Mouse (Mus musculus) inflammation-experienced regulatory T-cells (primary cell): ENCODE results near the gene Scg5. TPM values are rescaled to one million over a fixed set of nuclear protein-coding genes. Genes with fewer than 3 reads are reported as not detected.

Experiments
- polyA plus RNA-seq, 2 experiments: library from polyadenylated mRNA; unstranded; fragments of 100-300 nt; shearing (Covaris generic); gene quantifications; one replicate each; pipeline ENCODE4 v1.2.1; 2017

The Scg5 gene
- polyA plus RNA-seq, result 1 to 10 TPM; 6.3 to 9.3 TPM

DNA sequence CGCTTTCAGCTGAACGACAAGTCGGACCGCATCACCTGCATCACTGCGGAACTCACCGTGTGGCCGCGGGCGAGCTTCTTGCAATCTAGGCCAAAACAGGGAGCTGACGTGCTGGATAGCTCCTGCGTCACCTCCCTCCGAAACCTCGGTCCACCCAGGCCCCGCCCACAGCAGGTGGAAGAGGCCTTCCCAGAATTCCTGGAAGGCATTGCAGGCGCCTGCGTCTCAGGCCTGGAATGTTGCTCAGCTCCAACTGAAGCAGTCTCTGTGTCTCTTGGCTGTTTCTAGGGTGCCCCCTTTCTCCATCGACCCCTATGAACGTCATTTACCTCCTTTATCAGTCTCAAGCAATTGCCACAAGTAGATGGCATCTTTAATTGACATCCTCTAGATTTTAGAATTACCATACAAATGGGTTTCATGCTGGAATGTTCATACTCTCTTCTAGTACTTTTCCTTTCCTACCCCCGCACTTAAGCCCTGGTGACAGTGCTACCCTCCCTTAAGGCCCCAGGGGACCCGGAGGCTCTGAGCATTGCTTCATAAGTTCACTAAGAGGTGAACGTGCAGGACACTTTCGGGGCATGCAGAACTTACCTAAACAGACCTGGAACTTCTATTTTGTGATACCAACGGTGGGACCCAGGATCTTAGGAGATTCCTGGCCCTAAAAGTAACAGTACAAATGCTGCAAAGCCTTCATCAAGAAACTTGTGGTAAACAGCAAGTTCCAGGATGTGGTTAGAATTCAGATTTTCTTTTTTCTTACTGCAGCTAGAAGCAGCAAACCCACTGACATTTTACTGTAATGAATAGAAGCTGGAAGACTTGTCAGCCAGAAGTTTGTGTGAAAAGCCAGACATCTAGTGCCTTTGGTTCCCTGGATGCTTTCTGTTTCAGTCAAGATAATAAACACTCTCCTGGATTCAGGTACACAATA lies at the start of gene Scg5:
TSS of gene Scg5 (minus strand) at position 179 of the 940 bp plus-strand sequence.

DNA sequence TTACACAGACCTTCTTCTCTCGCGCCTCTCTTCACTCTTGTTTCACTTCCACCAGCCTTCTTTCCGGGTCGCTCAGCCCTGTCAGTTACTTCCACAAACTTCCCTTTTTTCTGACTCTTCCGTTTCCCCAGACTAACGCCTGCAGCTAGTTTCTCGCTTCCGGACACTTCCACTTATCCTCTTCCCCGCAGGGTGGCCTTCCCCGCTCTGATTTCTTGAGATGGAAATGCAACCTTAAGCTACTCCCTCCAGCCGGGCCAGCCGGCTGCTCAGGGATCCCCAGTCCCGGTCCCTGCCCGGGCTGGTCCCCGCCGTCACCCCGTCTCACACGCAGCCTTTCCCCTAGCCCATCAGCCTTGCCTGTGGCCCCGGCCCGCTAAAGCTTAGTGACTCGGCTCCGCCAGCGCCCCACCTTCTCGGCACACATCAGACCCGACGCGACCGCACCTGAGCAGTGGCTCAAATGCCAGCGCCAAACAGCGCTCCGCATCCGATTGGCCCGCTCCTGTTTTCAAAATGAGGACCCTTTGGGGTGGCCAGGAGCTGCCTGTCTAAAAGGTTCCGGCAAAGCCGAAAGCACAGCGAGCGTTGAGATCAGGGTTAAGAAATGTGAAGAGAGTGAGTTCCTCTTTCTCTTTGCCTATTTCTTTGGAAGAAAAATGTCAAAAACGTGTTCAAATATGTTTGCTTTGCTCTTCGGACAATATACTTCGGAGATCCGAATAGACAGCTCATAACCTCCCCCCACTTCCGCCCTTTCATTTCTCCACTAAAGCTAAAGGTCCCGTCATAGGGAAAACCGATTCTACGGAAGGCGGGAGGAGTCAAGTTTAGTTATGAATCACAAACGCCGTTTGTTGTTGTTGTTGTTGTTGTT lies 19.6 kb upstream of the Scg5 start, which contains the start of gene Arhgap11a:
TSS of gene Arhgap11a (minus strand) at position 417 of the 877 bp plus-strand sequence.

DNA sequence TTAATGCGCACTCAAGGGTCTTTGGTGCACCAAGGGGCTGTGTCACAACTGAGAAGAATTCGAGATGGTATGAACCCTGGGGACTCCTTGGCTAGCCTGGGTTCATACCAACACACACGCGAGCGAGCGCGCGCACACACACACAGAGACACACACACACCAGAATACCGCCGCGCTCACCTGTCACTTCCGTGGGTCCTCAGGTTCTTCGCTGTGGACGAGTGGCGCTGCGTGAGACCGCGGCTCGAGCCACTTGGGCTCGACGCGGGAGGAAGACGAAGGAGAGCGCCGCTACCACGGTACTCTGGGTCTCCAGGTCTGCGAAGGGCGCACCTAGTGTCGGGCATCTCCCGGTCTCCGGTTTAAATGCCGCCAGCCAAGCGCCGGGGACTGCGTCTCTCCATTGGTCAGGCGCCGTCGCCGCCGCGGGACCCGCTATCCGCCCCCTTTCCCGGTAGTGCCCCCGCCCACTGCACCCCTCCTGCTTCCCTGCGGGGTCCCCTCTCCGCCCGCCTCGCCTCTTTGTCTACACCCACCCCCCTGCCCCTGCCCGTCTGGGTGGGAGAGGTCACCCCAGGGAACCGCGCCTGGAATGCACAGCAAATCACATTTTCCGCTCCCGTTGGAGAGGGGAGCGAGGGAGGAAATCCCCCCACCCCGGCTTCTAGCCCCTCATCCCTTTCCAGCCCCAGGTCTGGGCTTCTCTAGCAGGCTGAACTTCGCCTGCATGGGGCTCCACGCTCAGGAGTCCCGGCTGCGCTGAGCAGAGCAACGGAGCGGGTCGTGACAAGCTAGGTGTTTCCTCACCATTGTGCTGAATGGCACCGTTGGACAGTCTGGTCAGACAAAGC lies 70.4 kb downstream of the Scg5 start, which contains the start of gene Grem1:
TSS of gene Grem1 (minus strand) at position 336 of the 851 bp plus-strand sequence.

Other genes starting within 250 kb of the Scg5 start
- gene Grem1, start 70.5 kb downstream of the Scg5 start, polyA plus RNA-seq, result not detected
- gene Arhgap11a, start 19.5 kb upstream of the Scg5 start, polyA plus RNA-seq, result 1 to 10 TPM; 3.2 to 5.1 TPM
- not detected for gene Gjd2, start 184.5 kb upstream of the Scg5 start, polyA plus RNA-seq
- gene Actc1, start 224.4 kb upstream of the Scg5 start, polyA plus RNA-seq, result 1 to 10 TPM in 1 of 2 experiments, under 1 TPM in 1; 0.66 to 4.7 TPM